ENCODE assay signal across 8 mouse cellular contexts in the genomic region with DNA sequence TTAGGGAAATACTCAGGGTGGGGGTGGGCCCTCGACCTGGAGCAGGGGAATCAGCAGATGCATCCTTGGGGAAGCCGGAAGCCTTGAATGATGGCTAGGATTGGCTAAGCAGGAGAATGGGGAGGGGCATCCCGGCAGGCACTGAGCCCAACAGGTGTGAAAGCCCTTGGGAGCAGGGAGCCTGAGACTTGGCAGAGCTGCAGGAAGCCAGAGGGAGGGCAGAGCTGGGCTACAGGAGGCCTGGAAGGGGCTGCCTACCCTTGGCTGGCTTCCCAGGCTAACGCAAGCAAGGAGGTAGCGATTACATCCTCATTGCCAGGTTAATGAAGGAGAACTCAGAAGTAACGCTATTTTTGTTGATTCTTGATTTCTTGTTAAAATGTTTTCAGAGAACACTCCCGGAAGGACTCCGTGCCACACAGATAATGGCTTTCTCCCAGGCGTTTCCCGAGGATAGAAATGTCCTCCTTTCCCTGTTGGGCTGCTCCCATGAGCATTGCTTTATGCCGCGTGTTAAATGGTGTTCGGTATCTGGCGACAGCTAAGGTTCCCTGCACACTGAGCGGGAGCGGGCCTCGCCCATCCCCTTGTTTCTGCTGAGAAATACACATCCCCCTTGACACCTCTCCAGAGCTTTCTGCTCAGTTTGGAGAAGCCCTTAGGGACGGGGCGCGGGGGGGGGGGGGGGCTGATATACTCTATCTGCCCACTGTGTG. TPM values are rescaled to one million over a fixed set of nuclear protein-coding genes. Genes with fewer than 3 reads are reported as not detected.
DNase-seq lines count a peak whose midpoint lies in the region; ATAC-seq and TF ChIP-seq lines count a peak whose summit lies in the region.

No protein-coding gene starts in this region.

- TF ChIP-seq CTCF in cortical plate, adult 2 months (IDR thresholded peaks at IDR 0.05; ENCODE audit: extremely low read depth, insufficient read depth, low read length), result no peak

- H3K4me1 ChIP-seq in midbrain, embryonic 14.5 days (ENCODE audit: control insufficient read depth, insufficient read depth, low read length), result no peaks in the 10 kb centered on the region
- peaks cover 12% of the 10 kb centered on the region for H3K4me1 ChIP-seq in midbrain, embryonic 13.5 days (replicated peaks)
- peaks cover 2% of the 10 kb centered on the region for H3K4me1 ChIP-seq in cortical plate, adult 2 months (ENCODE audit: control insufficient read depth, insufficient read depth, low read length)
- peaks cover 9% of the 10 kb centered on the region for H3K4me1 ChIP-seq in hindbrain, embryonic 16.5 days (ENCODE audit: control insufficient read depth, insufficient read depth, low read depth, low read length)

- H3K9me3 ChIP-seq in midbrain, embryonic 14.5 days (ENCODE audit: control insufficient read depth, low read length), result no peaks in the 10 kb centered on the region
- H3K9me3 ChIP-seq in midbrain, embryonic 13.5 days, result no peaks in the 10 kb centered on the region
- no peaks in the 10 kb centered on the region for H3K9me3 ChIP-seq in hindbrain, embryonic 16.5 days (ENCODE audit: control insufficient read depth, low read length)

- no peaks in the 10 kb centered on the region for H3K36me3 ChIP-seq in midbrain, embryonic 14.5 days (ENCODE audit: control insufficient read depth, insufficient read depth, low read length)
- H3K36me3 ChIP-seq in midbrain, embryonic 13.5 days, result no peaks in the 10 kb centered on the region
- no peaks in the 10 kb centered on the region for H3K36me3 ChIP-seq in hindbrain, embryonic 16.5 days (ENCODE audit: control insufficient read depth, insufficient read depth, low read length)

- TF ChIP-seq POLR2A in cortical plate, adult 2 months (IDR thresholded peaks at IDR 0.05; ENCODE audit: extremely low read depth, insufficient read depth, low read length), result no peak

- 48% methylated on average over 20 of the region's 20 CpGs for WGBS in midbrain, embryonic 14.5 days
- WGBS in midbrain, embryonic 13.5 days, result 49% methylated on average over 20 of the region's 20 CpGs
- 28% methylated on average over 20 of the region's 20 CpGs for WGBS in hindbrain, embryonic 16.5 days

- peak; percentile 62 for DNase-seq in midbrain, embryonic 14.5 days
- peak; percentile 1 for DNase-seq in lung, postnatal 14 days
- DNase-seq in frontal cortex, postnatal 25 days (ENCODE audit: low spot score in 2 of 2), result no peak
- no peak for DNase-seq in natural killer cell, adult 2 months (ENCODE audit: low spot score in 2 of 2)
- no peak for DNase-seq in left cerebral cortex, adult 8-10 months (ENCODE audit: low spot score in 2 of 2)

- H3K4me3 ChIP-seq in midbrain, embryonic 14.5 days (replicated peaks; ENCODE audit: low read depth, low read length), result no peak overlapping the region
- H3K4me3 ChIP-seq in midbrain, embryonic 13.5 days (replicated peaks), result no peak overlapping the region
- H3K4me3 ChIP-seq in cortical plate, adult 2 months (ENCODE audit: insufficient read depth, low read length), result 0 out of 2 replicates have a peak overlapping the region, but pooled peaks have one; percentile 2
- H3K4me3 ChIP-seq in hindbrain, embryonic 16.5 days (ENCODE audit: low read length), result no peak overlapping the region

- no peak overlapping the region for H3K9ac ChIP-seq in midbrain, embryonic 14.5 days (replicated peaks; ENCODE audit: low read length)
- no peak overlapping the region for H3K9ac ChIP-seq in midbrain, embryonic 13.5 days (replicated peaks)
- no peak overlapping the region for H3K9ac ChIP-seq in hindbrain, embryonic 16.5 days (ENCODE audit: low read depth, low read length)

- no peak overlapping the region for H3K4me2 ChIP-seq in midbrain, embryonic 14.5 days (ENCODE audit: low read length)
- no peak overlapping the region for H3K4me2 ChIP-seq in midbrain, embryonic 13.5 days (replicated peaks)
- H3K4me2 ChIP-seq in hindbrain, embryonic 16.5 days (ENCODE audit: low read length), result peak overlapping the region; percentile 32; the same call in 1 of the 2 replicates

- no peaks in the 10 kb centered on the region for H3K27me3 ChIP-seq in midbrain, embryonic 14.5 days (ENCODE audit: control insufficient read depth, insufficient read depth, low read length)
- no peaks in the 10 kb centered on the region for H3K27me3 ChIP-seq in midbrain, embryonic 13.5 days
- H3K27me3 ChIP-seq in hindbrain, embryonic 16.5 days (replicated peaks; ENCODE audit: control insufficient read depth, insufficient read depth, low read length), result no peaks in the 10 kb centered on the region

- H3K27ac ChIP-seq in midbrain, embryonic 14.5 days (replicated peaks; ENCODE audit: low read depth, low read length), result no peak overlapping the region
- no peak overlapping the region for H3K27ac ChIP-seq in midbrain, embryonic 13.5 days
- no peak overlapping the region for H3K27ac ChIP-seq in cortical plate, adult 2 months (ENCODE audit: insufficient read depth, low read length)
- no peak overlapping the region for H3K27ac ChIP-seq in hindbrain, embryonic 16.5 days (ENCODE audit: low read depth, low read length)

- ATAC-seq in midbrain, embryonic 14.5 days (ENCODE audit: low FRiP score, low TSS enrichment), result no peak
- ATAC-seq in midbrain, embryonic 13.5 days, result no peak
- ATAC-seq in hindbrain, embryonic 16.5 days, result peak; percentile 18; the same call in 1 of the 2 replicates

RNA-seq across cellular contexts. Expression of gene Kazn, which starts 38.4 kb away (rescaled TPM):
- 19.9 and 27.1 TPM in 2 replicates for polyA plus RNA-seq in midbrain, embryonic 14.5 days (2014; fragmentation: Nextera tagmentation; extraction: Ambion mirVana)
- polyA plus RNA-seq in midbrain, embryonic 13.5 days (2015; fragmentation: Nextera tagmentation; extraction: Ambion mirVana), result 18.7 and 23.5 TPM in 2 replicates
- polyA plus RNA-seq in cortical plate, adult 2 months (2012; rRNA removed), result 45.8 and 60.3 TPM in 2 replicates
- polyA plus RNA-seq in hindbrain, embryonic 16.5 days (2015; fragmentation: Nextera tagmentation; extraction: Ambion mirVana), result 26.4 and 27.1 TPM in 2 replicates
- total RNA-seq in left cerebral cortex, adult 8-10 months (2022), result 100 to 1,000 TPM in 2 of 4 experiments, 10 to 100 TPM in 2; 91.5 to 107 (median 100) TPM

Comparison
In these comparisons a context has a peak if more than half of its experiments do, and no peak if none do; other contexts are left out.
1. DNase-seq: peak in midbrain, embryonic 14.5 days (single experiment) and lung, postnatal 14 days (single experiment); none in frontal cortex, postnatal 25 days (0 of 2), natural killer cell, adult 2 months (0 of 2) and left cerebral cortex, adult 8-10 months (0 of 2).